Mouse (Mus musculus): ENCODE data around the gene Fam155a.

DNA sequence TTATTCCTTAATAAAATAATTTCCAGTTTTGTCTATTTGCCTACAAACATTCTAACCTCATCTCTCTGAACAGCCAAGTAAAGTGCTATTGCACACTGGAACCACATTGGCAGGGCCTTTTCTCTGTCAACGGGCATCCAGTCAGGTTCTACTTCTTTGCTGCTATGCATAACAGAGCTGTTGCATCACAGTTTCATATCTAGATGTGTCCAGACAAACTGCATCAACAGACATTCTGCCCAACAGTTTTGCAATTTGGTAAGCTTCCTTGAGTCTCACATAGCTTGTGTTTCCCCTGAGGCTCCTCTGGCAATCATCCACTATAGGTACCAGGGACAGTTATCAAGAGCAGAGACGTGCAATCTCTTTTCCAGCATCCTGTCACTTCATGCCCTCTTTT lies 199.0 kb downstream of the Fam155a start:
- TF ChIP-seq CTCF (IDR thresholded peaks at IDR 0.05; ENCODE audit: low read depth) (no peak), EP300 (optimal IDR thresholded peaks at IDR 0.05) (no peak)

All from stomach, postnatal 0 days (tissue).